In genomic region chr11:32588090-32588891, GRCm38 (mm10) we compare ENCODE assay signal across 9 mouse cellular contexts. TPM values are rescaled to one million over a fixed set of nuclear protein-coding genes. Genes with fewer than 3 reads are reported as not detected.
A peak's percentile ranks its signal among the peaks of the same experiment; 100 is the strongest.
DNase-seq lines count a peak whose midpoint lies in the region; ATAC-seq and TF ChIP-seq lines count a peak whose summit lies in the region.
"Had no signal": no experiment of that assay in that cellular context is flagged by ENCODE, and none has a peak within 500 bp of the region (broad histone marks: within the 10 kb centered on the region; RNA-seq: fewer than 3 reads in every experiment).

No protein-coding gene starts in this region.

- peak; percentile 90 for TF ChIP-seq CTCF in G1E (IDR thresholded peaks at IDR 0.05; ENCODE audit: low read depth, low read length)
- peak; percentile 98 for TF ChIP-seq CTCF in brain, embryonic 14.5 days (IDR thresholded peaks at IDR 0.05; ENCODE audit: borderline replicate concordance, extremely low read depth, insufficient read depth, insufficient read length)

- intact Hi-C loops in heart, postnatal 10 days (cut with DNase I): loop anchor here (1.0 to 2.0 kb wide), 3 partner anchors 57 to 245 kb away; no protein-coding TSS in a partner anchor

- H3K27me3 ChIP-seq in G1E (ENCODE audit: insufficient read depth, low read length): no peaks in the 10 kb centered on the region

- TF ChIP-seq POLR2A in brain, embryonic 14.5 days (IDR thresholded peaks at IDR 0.05; ENCODE audit: borderline replicate concordance, extremely low read depth, insufficient read depth, insufficient read length, poor library complexity, severe bottlenecking): no peak

- peaks cover 75% of the 10 kb centered on the region for H3K36me3 ChIP-seq in G1E (replicated peaks)

- no peak for ATAC-seq in G1E (ENCODE audit: extremely low read depth, insufficient number of reproducible peaks, low FRiP score, poor library complexity, severe bottlenecking)
- peak; percentile 48; the same call in 1 of the 2 replicates for ATAC-seq in erythroblast, adult 5-6 weeks (replicated peaks; ENCODE audit: low FRiP score, poor library complexity, severe bottlenecking)

- DNase-seq in G1E (ENCODE audit: low spot score): peak; percentile 53
- peak; percentile 86 for DNase-seq in brain, embryonic 14.5 days (ENCODE audit: low read depth)
- peak; percentile 76 to 87 for DNase-seq in heart, postnatal 10 days
- peak; percentile 91 for DNase-seq in kidney, postnatal 4 days
- DNase-seq in lung, postnatal 14 days: peak; percentile 86
- DNase-seq in right cerebral cortex, adult 18-20 months: peak; percentile 57
- DNase-seq in urinary bladder, postnatal 36 days (ENCODE audit: low spot score in 2 of 2): peak; percentile 50 to 59

- H3K9me3 ChIP-seq in G1E (replicated peaks): no peaks in the 10 kb centered on the region

- H3K4me3 ChIP-seq in G1E (ENCODE audit: low read depth, low read length): no peak overlapping the region

- peaks cover 15% of the 10 kb centered on the region for H3K4me1 ChIP-seq in G1E (ENCODE audit: insufficient read depth, low read depth, low read length)

RNA-seq across cellular contexts. Expression of gene Fbxw11, which starts 54.2 kb away (rescaled TPM):
- total RNA-seq in G1E (2014; fragmentation: Nextera tagmentation) (32.6 and 39.8 TPM in 2 replicates), G1E (2017) (51.4 and 53.7 TPM in 2 replicates)
- polyA plus RNA-seq in G1E (2012): 16.9 and 24.0 TPM in 2 replicates
- polyA plus RNA-seq in brain, embryonic 14.5 days (2012; rRNA removed): 105 and 106 TPM in 2 replicates
- total RNA-seq in erythroblast, adult 5-6 weeks (2015; ENCODE audit: low replicate concordance): 11.7 and 17.1 TPM in 2 replicates
- total RNA-seq in erythroblast, adult 5-6 weeks (2017; ENCODE audit: low replicate concordance): 10.7 and 12.9 TPM in 2 replicates
- 10 to 100 TPM; 65.4 to 67.4 TPM for total RNA-seq in heart, postnatal 10 days (2021)

RNA-seq across cellular contexts. Expression of gene Stk10, which starts 55.2 kb away (rescaled TPM):
- total RNA-seq in G1E (2014; fragmentation: Nextera tagmentation): 31.0 and 31.4 TPM in 2 replicates
- 47.5 and 52.1 TPM in 2 replicates for total RNA-seq in G1E (2017)
- 30.1 and 36.0 TPM in 2 replicates for polyA plus RNA-seq in G1E (2012)
- 4.0 and 5.7 TPM in 2 replicates for polyA plus RNA-seq in brain, embryonic 14.5 days (2012; rRNA removed)
- 11.5 and 18.3 TPM in 2 replicates for total RNA-seq in erythroblast, adult 5-6 weeks (2015; ENCODE audit: low replicate concordance)
- total RNA-seq in erythroblast, adult 5-6 weeks (2017; ENCODE audit: low replicate concordance): 9.9 and 19.2 TPM in 2 replicates
- 10 to 100 TPM; 13.9 to 16.7 TPM for total RNA-seq in heart, postnatal 10 days (2021)

RNA-seq across cellular contexts. Expression of gene Efcab9, which starts 56.4 kb away (rescaled TPM):
- total RNA-seq in G1E (2014; fragmentation: Nextera tagmentation) (1.4 and 4.6 TPM in 2 replicates), G1E (2017) (3.5 and 5.5 TPM in 2 replicates)
- 0.12 TPM in 1 of 2 replicates, not detected in the other for polyA plus RNA-seq in G1E (2012)
- not detected in 2 replicates for polyA plus RNA-seq in brain, embryonic 14.5 days (2012; rRNA removed)
- total RNA-seq in erythroblast, adult 5-6 weeks (2015; ENCODE audit: low replicate concordance): not detected in 2 replicates
- not detected in 2 replicates for total RNA-seq in erythroblast, adult 5-6 weeks (2017; ENCODE audit: low replicate concordance)
- total RNA-seq in heart, postnatal 10 days (2021): under 1 TPM in 1 of 2 experiments, not detected in 1; 0.69 TPM
- polyA plus RNA-seq: macrophage had no signal
